Mouse (Mus musculus): ENCODE data around the gene Pde1c.

- TF ChIP-seq POLR2A (IDR thresholded peaks at IDR 0.05; ENCODE audit: insufficient read depth, low read depth, low read length) = no peak
- TF ChIP-seq EP300 (IDR thresholded peaks at IDR 0.05; ENCODE audit: insufficient read depth, low read depth, low read length) = no peak
Observed at GRCm38 (mm10) chr6:56044716-56045115, 524.2 kb downstream of the Pde1c start.

Data from heart, adult 2 months (tissue).